Mouse (Mus musculus): ENCODE measurements around the gene Lat.
"Not testable (repeated sequence)": the region's sequence is repeated elsewhere in the genome, so short reads cannot be mapped to it uniquely, and the experiment has no call there.

Gene Lat

GRCm38 (mm10) chr7:126329907-126330645 lies 39.3 kb downstream of the Lat start:
- no peak for DNase-seq

GRCm38 (mm10) chr7:126328848-126329247 lies 40.5 kb downstream of the Lat start:
- not testable (repeated sequence) for DNase-seq

GRCm38 (mm10) chr7:126325576-126326273 lies 43.6 kb downstream of the Lat start:
- not testable (repeated sequence) for DNase-seq

GRCm38 (mm10) chr7:126324791-126325190 lies 44.6 kb downstream of the Lat start:
- no peak for DNase-seq

GRCm38 (mm10) chr7:126323729-126324128 lies 45.6 kb downstream of the Lat start:
- peak; percentile 48 for DNase-seq

- DNase-seq, result no peak
These were observed 55.1 kb downstream of the Lat start for GRCm38 (mm10) chr7:126314273-126314672.
